Mouse (Mus musculus): ENCODE measurements around the gene A830031A19Rik. TPM values are rescaled to one million over a fixed set of nuclear protein-coding genes. Genes with fewer than 3 reads are reported as not detected.
A peak's percentile ranks its signal among the peaks of the same experiment; 100 is the strongest.

Gene A830031A19Rik
- total RNA-seq, 1 experiment from 2014 or later = not detected

DNA sequence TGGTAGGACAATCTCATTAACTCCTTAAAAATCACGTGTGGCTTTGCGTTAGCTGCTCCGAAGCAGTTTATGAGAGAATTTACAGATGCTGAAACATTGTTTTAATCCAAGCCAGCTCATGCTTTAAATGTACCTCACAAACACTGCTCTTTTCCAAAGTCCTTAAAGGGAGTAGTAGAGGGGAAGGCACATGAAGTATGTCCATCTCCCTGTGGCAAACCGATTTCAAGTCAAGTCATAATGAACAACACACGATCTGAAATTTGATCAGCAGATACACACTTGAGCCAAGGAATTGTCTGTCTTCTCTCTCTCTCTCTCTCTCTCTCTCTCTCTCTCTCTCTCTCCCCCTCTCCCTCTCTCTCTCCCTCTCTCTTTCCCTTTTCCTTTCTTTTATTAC is 23.2 kb upstream of the A830031A19Rik start:
- no peak for ATAC-seq (replicated peaks; ENCODE audit: insufficient number of reproducible peaks, low FRiP score, low TSS enrichment, poor library complexity, severe bottlenecking)

GRCm38 (mm10) chr11:24097026-24097425 is 22.2 kb upstream of the A830031A19Rik start:
- ATAC-seq (replicated peaks; ENCODE audit: insufficient number of reproducible peaks, low FRiP score, low TSS enrichment, poor library complexity, severe bottlenecking) = no peak

GRCm38 (mm10) chr11:24096483-24096882 is 21.6 kb upstream of the A830031A19Rik start:
- no peak for ATAC-seq (replicated peaks; ENCODE audit: insufficient number of reproducible peaks, low FRiP score, low TSS enrichment, poor library complexity, severe bottlenecking)

GRCm38 (mm10) chr11:24095656-24096353 is 21.0 kb upstream of the A830031A19Rik start:
- no peak for ATAC-seq (replicated peaks; ENCODE audit: insufficient number of reproducible peaks, low FRiP score, low TSS enrichment, poor library complexity, severe bottlenecking)

- no peak for ATAC-seq (replicated peaks; ENCODE audit: insufficient number of reproducible peaks, low FRiP score, low TSS enrichment, poor library complexity, severe bottlenecking)
These were observed 20.4 kb upstream of the A830031A19Rik start for GRCm38 (mm10) chr11:24095236-24095635.

GRCm38 (mm10) chr11:24094086-24094487 is 19.2 kb upstream of the A830031A19Rik start:
- no peak for ATAC-seq (replicated peaks; ENCODE audit: insufficient number of reproducible peaks, low FRiP score, low TSS enrichment, poor library complexity, severe bottlenecking)

DNA sequence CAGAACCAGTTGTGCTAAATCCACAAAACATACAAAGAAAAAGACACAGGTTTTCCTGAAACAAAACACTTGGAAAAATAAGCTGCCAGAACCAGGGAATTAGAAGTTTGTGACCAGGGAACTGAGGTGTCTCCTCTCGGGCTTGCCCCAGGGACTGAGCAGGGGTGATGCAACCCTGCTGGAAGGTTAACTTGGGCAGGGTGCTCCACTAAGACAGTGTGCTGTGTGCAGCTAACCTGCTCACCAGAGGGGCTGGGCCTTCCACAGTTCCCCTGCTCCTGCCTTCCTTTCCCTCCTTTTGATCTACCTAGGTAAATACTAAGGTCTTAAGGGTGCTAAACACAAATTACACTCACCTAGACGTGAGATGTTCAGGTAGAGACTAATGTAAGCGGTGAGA is 17.8 kb upstream of the A830031A19Rik start:
- ATAC-seq (replicated peaks; ENCODE audit: insufficient number of reproducible peaks, low FRiP score, low TSS enrichment, poor library complexity, severe bottlenecking) = no peak

DNA sequence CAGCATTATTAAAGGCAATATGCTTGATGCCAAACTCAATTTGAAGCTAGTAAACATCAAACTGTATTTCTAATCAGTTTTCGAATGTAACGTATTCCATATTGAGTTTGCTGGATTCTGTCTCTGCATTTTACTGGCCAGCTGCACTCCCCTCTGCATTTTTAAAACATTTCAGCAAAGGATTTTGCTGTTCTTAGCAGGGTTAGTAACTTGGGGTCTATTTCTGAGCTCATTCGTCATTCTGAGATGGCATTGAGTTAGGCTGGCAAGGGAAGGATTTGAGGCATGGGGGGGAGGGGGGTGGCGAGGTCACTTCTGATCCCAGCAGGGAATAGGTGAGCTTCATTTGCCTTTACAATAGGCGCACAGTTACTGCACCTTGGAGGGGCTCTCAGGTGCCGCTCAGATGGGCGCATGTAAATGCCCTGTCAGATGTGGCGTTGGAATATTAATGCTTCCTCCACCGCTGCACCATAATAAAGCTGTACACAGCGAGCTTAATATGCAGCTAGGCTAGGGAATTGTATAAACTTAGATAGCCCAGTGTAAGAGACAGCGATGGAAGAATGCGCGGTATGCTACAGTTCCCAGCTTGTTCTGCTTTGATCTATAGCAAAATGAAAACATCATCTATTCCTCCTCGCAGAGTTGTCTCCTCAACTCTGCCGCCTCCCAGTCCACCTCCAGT is 16.7 kb upstream of the A830031A19Rik start:
- ATAC-seq (replicated peaks; ENCODE audit: insufficient number of reproducible peaks, low FRiP score, low TSS enrichment, poor library complexity, severe bottlenecking) = no peak

GRCm38 (mm10) chr11:24090443-24090842 is 15.6 kb upstream of the A830031A19Rik start:
- ATAC-seq (replicated peaks; ENCODE audit: insufficient number of reproducible peaks, low FRiP score, low TSS enrichment, poor library complexity, severe bottlenecking) = no peak

- ATAC-seq (replicated peaks; ENCODE audit: insufficient number of reproducible peaks, low FRiP score, low TSS enrichment, poor library complexity, severe bottlenecking) = peak; percentile 75
These were observed 12.2 kb upstream of the A830031A19Rik start for GRCm38 (mm10) chr11:24087069-24087468.

DNA sequence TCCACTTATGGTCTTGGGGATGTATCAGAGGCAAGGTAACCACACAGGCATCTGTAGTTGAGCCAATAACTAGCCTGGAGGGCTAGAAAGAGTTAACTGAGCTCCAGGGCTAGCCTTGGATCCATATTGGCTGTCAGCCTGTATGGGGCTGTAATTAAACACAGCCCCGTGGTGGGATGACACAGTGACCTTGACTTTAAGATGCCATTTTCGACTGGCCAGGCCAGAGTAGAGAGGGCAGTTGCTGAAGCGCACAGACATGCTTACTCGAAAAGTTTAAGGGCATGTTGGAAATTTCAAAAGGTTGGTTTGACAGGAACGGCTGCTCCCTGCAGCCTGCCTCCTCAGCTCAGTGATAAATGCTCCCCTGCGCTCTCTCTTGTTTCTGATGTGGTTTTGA is 11.1 kb upstream of the A830031A19Rik start:
- ATAC-seq (replicated peaks; ENCODE audit: insufficient number of reproducible peaks, low FRiP score, low TSS enrichment, poor library complexity, severe bottlenecking) = no peak

DNA sequence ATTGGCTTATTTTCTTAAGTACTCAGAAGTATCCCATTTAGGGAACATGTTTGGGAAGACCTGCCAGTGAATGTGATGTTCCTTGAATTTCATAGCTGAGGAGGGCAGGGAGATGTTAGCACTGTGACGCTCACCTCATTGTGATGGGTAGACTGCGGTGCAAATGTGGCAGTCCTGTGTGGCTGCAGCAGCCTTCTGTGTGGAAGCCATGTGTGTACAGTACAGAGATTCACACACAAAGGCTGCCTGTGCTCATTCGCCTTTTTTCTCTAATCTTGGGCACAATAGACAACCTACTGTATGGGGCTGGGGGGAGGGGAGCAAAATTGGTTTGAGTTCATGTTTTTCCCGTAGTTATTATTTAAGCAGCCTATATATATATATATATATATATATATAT is 9.7 kb upstream of the A830031A19Rik start:
- no peak for ATAC-seq (replicated peaks; ENCODE audit: insufficient number of reproducible peaks, low FRiP score, low TSS enrichment, poor library complexity, severe bottlenecking)

DNA sequence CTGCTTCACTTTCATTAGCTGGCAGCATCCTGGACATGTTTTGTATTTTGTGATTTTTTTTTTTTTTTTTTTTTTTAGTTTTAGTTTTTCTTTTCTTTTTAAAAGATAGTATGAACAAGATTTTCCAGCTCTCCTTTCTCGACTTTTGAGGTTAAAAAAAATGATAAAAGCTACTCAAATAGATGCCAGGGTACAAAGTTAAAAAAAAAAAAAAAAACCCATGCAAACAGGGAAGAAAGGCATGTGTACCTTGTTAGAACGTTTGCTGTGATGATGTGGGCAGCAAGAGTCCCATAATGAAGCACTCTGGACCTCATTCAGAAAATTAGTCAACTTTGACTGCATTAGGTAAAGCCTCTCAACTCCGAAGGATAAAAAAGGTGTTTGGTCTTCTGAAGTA is 9.2 kb upstream of the A830031A19Rik start:
- ATAC-seq (replicated peaks; ENCODE audit: insufficient number of reproducible peaks, low FRiP score, low TSS enrichment, poor library complexity, severe bottlenecking) = no peak

DNA sequence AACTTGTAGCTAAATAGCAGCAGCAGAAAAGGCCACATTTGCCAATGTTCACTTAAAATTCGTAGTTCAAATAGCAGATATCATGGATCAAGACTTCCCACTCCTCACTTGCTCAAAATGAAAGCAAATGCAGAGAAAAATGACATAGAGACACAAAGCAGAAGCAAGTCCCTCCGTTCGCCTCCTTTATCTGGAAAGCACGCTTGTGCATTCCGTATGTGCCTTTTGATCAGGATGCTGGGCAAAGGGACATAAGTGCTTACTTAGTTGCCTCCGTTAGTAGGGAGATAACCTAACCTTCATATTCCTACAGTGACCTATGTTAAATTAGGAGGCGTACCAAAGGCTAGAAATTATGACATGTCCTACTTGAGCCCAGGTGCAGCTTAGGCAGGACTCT is 8.6 kb upstream of the A830031A19Rik start:
- ATAC-seq (replicated peaks; ENCODE audit: insufficient number of reproducible peaks, low FRiP score, low TSS enrichment, poor library complexity, severe bottlenecking) = no peak

DNA sequence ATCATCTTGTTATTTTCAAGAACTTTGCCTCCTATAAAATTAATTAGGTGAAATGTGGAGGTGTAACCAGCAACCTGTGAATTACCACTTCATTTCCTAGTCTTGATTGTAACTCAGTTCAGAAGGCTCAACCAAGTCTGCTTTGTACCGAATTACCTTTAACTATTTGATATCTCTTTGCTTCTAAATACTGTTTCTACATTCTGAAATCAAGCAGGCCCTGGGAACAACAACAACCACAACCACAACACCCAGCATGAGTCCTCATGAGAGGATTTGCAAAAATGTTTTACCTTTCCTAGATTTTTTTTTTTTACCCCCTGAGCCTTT is 8.2 kb upstream of the A830031A19Rik start:
- no peak for ATAC-seq (replicated peaks; ENCODE audit: insufficient number of reproducible peaks, low FRiP score, low TSS enrichment, poor library complexity, severe bottlenecking)

DNA sequence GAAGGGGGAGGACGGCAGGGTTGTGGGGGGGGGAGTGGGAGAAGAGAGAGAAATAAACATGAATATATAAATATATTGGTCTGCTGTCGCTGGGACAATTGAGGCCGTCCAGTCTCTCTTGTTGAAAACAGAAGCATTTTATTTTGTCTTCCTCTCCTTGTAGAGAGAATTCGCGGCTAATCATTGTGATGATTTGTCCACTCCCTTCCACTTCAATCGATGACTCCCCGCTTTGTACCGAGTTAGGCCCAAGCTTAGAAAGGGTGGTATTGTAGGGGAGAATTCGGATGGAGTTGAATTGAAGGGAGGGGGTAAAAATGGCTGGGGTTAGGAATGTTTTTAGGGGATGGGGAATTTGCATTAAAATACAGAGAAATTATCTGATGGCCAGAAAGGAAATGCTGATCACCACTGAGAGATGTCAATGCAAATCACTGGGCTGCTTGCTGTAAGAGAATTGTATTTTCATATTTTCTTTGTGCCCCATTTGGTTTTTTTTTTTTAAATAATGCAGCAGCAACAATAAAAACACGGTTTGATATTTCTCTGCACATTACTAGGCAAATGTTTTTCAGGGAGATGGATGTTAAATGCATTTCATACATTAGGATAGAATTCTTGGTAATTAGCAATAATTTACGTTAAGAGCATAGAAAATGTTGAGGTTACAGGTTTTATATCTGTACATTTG is 7.7 kb upstream of the A830031A19Rik start:
- no peak for ATAC-seq (replicated peaks; ENCODE audit: insufficient number of reproducible peaks, low FRiP score, low TSS enrichment, poor library complexity, severe bottlenecking)

GRCm38 (mm10) chr11:24081687-24082384 is 7.0 kb upstream of the A830031A19Rik start:
- no peak for ATAC-seq (replicated peaks; ENCODE audit: insufficient number of reproducible peaks, low FRiP score, low TSS enrichment, poor library complexity, severe bottlenecking)

GRCm38 (mm10) chr11:24081016-24081686 is 6.3 kb upstream of the A830031A19Rik start:
- peak; percentile 1; the same call in 1 of the 2 replicates for ATAC-seq (replicated peaks; ENCODE audit: insufficient number of reproducible peaks, low FRiP score, low TSS enrichment, poor library complexity, severe bottlenecking)

DNA sequence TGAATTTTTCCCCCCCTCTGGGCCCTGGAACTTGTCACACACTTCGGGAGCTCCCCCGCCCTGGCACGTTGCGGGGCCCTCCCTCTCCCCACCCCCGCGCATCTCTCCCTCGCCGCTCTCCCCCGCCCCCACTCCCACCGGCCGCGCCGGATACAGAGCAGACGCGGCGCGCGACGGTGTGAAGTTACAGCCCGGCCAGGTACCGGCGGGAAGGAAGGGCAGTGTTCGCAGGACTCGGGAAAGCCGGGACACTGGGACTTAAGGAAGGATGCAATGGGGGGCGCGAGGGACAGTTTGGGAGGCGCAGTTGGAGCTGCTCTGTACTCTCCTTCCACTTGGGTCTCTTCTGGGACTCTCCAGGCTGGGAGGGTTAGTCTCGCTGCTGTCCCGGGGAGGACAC is 5.7 kb upstream of the A830031A19Rik start:
- 0 out of 2 replicates have a peak, but pooled peaks have one; percentile 7 for ATAC-seq (replicated peaks; ENCODE audit: insufficient number of reproducible peaks, low FRiP score, low TSS enrichment, poor library complexity, severe bottlenecking)

All from monocyte, adult 5-6 weeks (primary cell).